Mouse (Mus musculus): ENCODE data around the gene Srsf2. TPM values are rescaled to one million over a fixed set of nuclear protein-coding genes. Genes with fewer than 3 reads are reported as not detected.

Gene Srsf2
- total and polyA plus RNA-seq, 2 experiments from 2014 or later: 196 to 484 TPM

DNA sequence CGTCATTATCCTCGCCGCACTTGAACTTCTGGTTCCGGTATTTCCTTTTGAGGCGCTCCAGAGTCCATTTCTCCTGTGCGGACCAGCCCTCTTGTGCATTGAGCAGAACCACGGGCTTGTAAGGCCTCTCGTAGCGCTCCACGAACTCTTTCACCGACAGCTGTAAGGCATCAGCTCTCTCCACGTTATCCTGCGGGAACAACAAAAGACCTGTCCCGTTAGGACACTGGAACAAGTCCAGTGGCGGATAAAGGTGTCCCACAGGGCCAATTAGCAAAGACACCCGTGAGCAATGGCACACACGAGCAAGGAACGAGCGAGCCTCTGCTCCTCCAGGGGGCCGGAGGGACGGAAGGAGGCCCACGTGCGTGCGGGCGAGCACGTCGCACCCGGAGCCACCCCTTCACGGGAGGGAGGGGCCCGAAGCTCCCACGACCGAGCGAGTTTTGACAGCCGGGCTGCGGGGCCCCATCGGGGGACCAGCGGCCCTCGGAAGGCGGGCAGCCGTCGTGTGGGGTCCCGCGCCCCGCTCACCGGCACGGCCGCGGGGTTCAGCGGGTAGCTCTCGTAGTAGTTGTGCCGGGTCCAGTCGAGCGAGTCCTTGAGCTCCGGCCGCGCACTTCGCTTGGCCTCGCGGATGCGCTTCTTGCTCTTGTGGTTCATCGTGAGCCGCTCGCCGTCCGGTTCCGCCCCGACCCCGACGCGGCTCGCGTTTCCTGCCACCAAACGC lies 10.2 kb downstream of the Srsf2 start:
- Histone ChIP-seq H3K4me3 (ENCODE audit: low read depth, low read length) (peak overlapping the region; percentile 86), H3K4me2 (ENCODE audit: low read depth, low read length, poor library complexity, severe bottlenecking) (peak overlapping the region; percentile 84), H3K36me3 (ENCODE audit: insufficient read depth, low read length) (peaks cover 30% of the 10 kb centered on the region), H3K4me1 (ENCODE audit: insufficient read depth, low read length) (peaks cover 3% of the 10 kb centered on the region; the same call in 1 of the 2 replicates), H3K27ac (ENCODE audit: low read depth, low read length) (peak overlapping the region; percentile 95), H3K9ac (replicated peaks; ENCODE audit: low read length, poor library complexity, severe bottlenecking) (peak overlapping the region; percentile 81), H3K27me3 (ENCODE audit: insufficient read depth, low read length) (no peaks in the 10 kb centered on the region), H3K9me3 (ENCODE audit: low read length) (no peaks in the 10 kb centered on the region)
- ATAC-seq (ENCODE audit: low FRiP score) (peak; percentile 56), DNase-seq (ENCODE audit: low spot score) (peak; percentile 70)
- TF ChIP-seq CTCF (IDR thresholded peaks at IDR 0.05): peak; percentile 8; the same call in 1 of the 2 replicates
- under 1% methylated on average over 72 of the region's 73 CpGs for WGBS

DNA sequence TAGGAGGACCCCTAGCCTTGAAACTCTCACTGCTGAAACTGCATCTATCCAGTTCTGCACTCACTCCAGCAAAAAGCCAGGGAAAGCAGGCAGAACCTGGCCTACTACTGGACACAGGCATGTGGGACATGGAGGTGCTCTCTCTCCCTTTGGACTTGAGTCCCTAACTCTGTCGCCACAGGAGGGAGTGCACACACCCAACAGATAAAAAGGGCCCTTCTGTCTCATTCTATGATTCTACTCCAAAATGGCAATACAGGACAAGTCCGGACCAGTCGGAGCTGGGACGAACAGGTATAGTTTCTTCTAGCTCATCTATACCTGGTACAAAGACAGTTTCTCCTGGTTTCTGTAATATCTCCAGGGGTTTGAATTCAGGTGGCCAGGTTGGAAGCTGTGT lies 12.1 kb downstream of the Srsf2 start:
- Histone ChIP-seq H3K4me2 (ENCODE audit: low read depth, low read length, poor library complexity, severe bottlenecking) (peak overlapping the region; percentile 84; the same call in 1 of the 2 replicates), H3K4me1 (ENCODE audit: insufficient read depth, low read length) (peaks cover 3% of the 10 kb centered on the region; the same call in 1 of the 2 replicates), H3K9ac (replicated peaks; ENCODE audit: low read length, poor library complexity, severe bottlenecking) (peak overlapping the region; percentile 36; the same call in 1 of the 2 replicates), H3K27ac (ENCODE audit: low read depth, low read length) (no peak overlapping the region), H3K27me3 (ENCODE audit: insufficient read depth, low read length) (no peaks in the 10 kb centered on the region), H3K9me3 (ENCODE audit: low read length) (no peaks in the 10 kb centered on the region), H3K36me3 (ENCODE audit: insufficient read depth, low read length) (peaks cover 46% of the 10 kb centered on the region), H3K4me3 (ENCODE audit: low read depth, low read length) (no peak overlapping the region)
- WGBS: 91% methylated on average over 4 of the region's 4 CpGs
- no peak for ATAC-seq (ENCODE audit: low FRiP score)
- DNase-seq (ENCODE audit: low spot score): no peak
- no peak for TF ChIP-seq CTCF (IDR thresholded peaks at IDR 0.05)

DNA sequence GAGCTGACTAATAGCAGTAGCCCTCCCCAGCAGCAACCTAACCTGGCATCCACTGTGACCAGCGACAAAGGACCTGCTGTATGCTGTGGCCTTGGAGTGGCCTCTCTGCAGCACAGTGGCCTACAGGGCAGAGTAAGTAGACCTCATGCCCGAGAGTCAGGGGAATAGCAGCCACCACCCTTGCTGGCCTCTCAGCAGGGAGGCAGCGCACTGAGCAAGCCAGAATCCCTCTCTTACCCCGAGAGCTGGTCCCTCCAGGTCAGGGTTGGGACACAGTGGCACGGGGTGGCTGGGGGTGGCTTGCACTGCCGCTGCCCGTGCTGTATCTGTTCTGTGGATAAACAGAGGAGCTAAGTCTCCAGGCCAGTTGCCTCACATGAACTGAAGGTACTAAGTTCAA lies 13.3 kb downstream of the Srsf2 start:
- H3K4me2 ChIP-seq (ENCODE audit: low read depth, low read length, poor library complexity, severe bottlenecking): no peak overlapping the region
- H3K4me1 ChIP-seq (ENCODE audit: insufficient read depth, low read length): peaks cover 3% of the 10 kb centered on the region; the same call in 1 of the 2 replicates
- whole genome bisulfite sequencing: 69% methylated on average over 7 of the region's 7 CpGs
- ATAC-seq (ENCODE audit: low FRiP score) (no peak), DNase-seq (ENCODE audit: low spot score) (no peak)
- H3K9me3 ChIP-seq (ENCODE audit: low read length): no peaks in the 10 kb centered on the region
- H3K27ac ChIP-seq (ENCODE audit: low read depth, low read length): no peak overlapping the region
- peaks cover 52% of the 10 kb centered on the region for H3K36me3 ChIP-seq (ENCODE audit: insufficient read depth, low read length)
- H3K9ac ChIP-seq (replicated peaks; ENCODE audit: low read length, poor library complexity, severe bottlenecking): 0 out of 2 replicates have a peak overlapping the region, but pooled peaks have one; percentile 20
- TF ChIP-seq CTCF (IDR thresholded peaks at IDR 0.05): no peak
- no peaks in the 10 kb centered on the region for H3K27me3 ChIP-seq (ENCODE audit: insufficient read depth, low read length)
- no peak overlapping the region for H3K4me3 ChIP-seq (ENCODE audit: low read depth, low read length)

DNA sequence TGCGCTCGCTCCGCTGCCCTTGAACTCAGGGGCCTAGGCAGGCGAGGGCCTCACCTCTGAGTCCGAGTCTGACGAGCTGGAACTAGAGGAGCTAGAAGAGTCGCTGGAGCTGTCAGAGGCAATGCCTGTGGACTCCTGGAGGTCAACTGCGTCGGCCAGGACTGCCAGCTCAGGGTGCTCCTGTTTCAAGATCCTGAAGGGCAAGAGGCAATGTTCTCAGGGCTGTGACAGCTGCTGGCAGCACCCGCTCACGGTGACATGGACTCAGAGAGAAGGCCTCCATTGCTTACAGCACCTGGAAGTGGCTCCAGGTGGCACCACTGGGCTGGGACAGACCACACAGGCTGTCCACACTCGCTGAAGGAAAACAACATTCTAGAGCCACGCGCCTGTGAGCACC lies 14.0 kb downstream of the Srsf2 start:
- Histone ChIP-seq H3K27ac (ENCODE audit: low read depth, low read length) (no peak overlapping the region), H3K9ac (replicated peaks; ENCODE audit: low read length, poor library complexity, severe bottlenecking) (no peak overlapping the region), H3K4me1 (ENCODE audit: insufficient read depth, low read length) (peaks cover 3% of the 10 kb centered on the region; the same call in 1 of the 2 replicates), H3K9me3 (ENCODE audit: low read length) (no peaks in the 10 kb centered on the region), H3K27me3 (ENCODE audit: insufficient read depth, low read length) (no peaks in the 10 kb centered on the region), H3K4me2 (ENCODE audit: low read depth, low read length, poor library complexity, severe bottlenecking) (no peak overlapping the region), H3K36me3 (ENCODE audit: insufficient read depth, low read length) (peaks cover 58% of the 10 kb centered on the region), H3K4me3 (ENCODE audit: low read depth, low read length) (no peak overlapping the region)
- WGBS: 89% methylated on average over 14 of the region's 14 CpGs
- ATAC-seq (ENCODE audit: low FRiP score) (no peak), DNase-seq (ENCODE audit: low spot score) (no peak)
- TF ChIP-seq CTCF (IDR thresholded peaks at IDR 0.05): no peak

DNA sequence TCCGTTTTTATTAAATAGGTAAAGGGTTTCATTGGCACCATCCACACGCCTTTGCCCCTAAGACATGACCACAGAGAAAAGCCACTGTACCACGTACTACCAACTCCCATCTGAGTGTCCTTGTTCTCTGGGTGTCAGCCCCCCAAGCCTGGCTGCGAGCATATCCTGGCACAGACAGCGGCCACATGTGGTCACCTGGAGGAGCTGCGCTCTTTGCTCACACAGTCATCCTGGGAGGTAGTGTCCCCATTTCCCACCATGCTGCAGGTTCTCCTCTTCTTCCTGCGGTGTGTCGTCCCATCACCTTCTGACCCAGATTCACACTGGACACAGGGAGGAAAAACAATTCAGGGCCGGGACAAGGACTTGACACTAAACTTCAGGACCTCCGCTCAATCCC lies 15.5 kb downstream of the Srsf2 start:
- no peak overlapping the region for H3K4me2 ChIP-seq (ENCODE audit: low read depth, low read length, poor library complexity, severe bottlenecking)
- H3K4me3 ChIP-seq (ENCODE audit: low read depth, low read length): no peak overlapping the region
- WGBS: 95% methylated on average over 10 of the region's 10 CpGs
- no peak for ATAC-seq (ENCODE audit: low FRiP score)
- H3K4me1 ChIP-seq (ENCODE audit: insufficient read depth, low read length): peaks cover 3% of the 10 kb centered on the region; the same call in 1 of the 2 replicates
- H3K27ac ChIP-seq (ENCODE audit: low read depth, low read length): no peak overlapping the region
- no peaks in the 10 kb centered on the region for H3K9me3 ChIP-seq (ENCODE audit: low read length)
- no peak for DNase-seq (ENCODE audit: low spot score)
- H3K36me3 ChIP-seq (ENCODE audit: insufficient read depth, low read length): peaks cover 68% of the 10 kb centered on the region
- peak; percentile 25; the same call in 1 of the 2 replicates for TF ChIP-seq CTCF (IDR thresholded peaks at IDR 0.05)
- no peak overlapping the region for H3K9ac ChIP-seq (replicated peaks; ENCODE audit: low read length, poor library complexity, severe bottlenecking)
- no peaks in the 10 kb centered on the region for H3K27me3 ChIP-seq (ENCODE audit: insufficient read depth, low read length)

DNA sequence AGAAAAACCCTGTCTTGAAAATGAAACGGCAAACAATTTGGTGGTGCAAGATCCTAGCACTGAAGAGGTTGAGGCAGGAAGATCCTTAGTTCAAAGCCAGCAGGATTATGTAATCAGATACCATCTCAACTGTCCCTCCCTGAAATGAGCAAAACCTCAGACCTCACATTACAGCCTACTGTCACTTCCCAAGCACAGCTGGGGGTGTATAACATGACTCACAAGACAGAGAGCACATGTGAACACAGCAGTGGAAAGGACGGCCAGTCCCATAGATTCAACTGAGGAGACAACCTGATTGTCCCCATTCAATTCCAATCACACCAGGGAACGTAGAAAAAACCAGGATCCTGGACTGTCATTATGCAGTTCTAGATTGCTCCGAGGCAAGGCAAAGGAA lies 16.6 kb downstream of the Srsf2 start:
- no peak overlapping the region for H3K27ac ChIP-seq (ENCODE audit: low read depth, low read length)
- ATAC-seq (ENCODE audit: low FRiP score) (no peak), DNase-seq (ENCODE audit: low spot score) (no peak)
- H3K4me1 ChIP-seq (ENCODE audit: insufficient read depth, low read length): 0 out of 2 replicates have a peak, but pooled peaks cover 3% of the 10 kb centered on the region
- no peak for TF ChIP-seq CTCF (IDR thresholded peaks at IDR 0.05)
- H3K9ac ChIP-seq (replicated peaks; ENCODE audit: low read length, poor library complexity, severe bottlenecking): no peak overlapping the region
- H3K4me3 ChIP-seq (ENCODE audit: low read depth, low read length): no peak overlapping the region
- no peaks in the 10 kb centered on the region for H3K9me3 ChIP-seq (ENCODE audit: low read length)
- peaks cover 68% of the 10 kb centered on the region for H3K36me3 ChIP-seq (ENCODE audit: insufficient read depth, low read length)
- H3K27me3 ChIP-seq (ENCODE audit: insufficient read depth, low read length): no peaks in the 10 kb centered on the region
- 89% methylated on average over 4 of the region's 4 CpGs for WGBS
- no peak overlapping the region for H3K4me2 ChIP-seq (ENCODE audit: low read depth, low read length, poor library complexity, severe bottlenecking)

Measured in midbrain, postnatal 0 days (tissue).